Mouse (Mus musculus): ENCODE data around the gene Gm19345. TPM values are rescaled to one million over a fixed set of nuclear protein-coding genes. Genes with fewer than 3 reads are reported as not detected.

Gene Gm19345
- polyA plus RNA-seq, 1 experiment: not detected

GRCm38 (mm10) chr7:19867751-19868399 is 16.1 kb downstream of the Gm19345 start:
- no peaks in the 10 kb centered on the region for H3K27me3 ChIP-seq (ENCODE audit: control insufficient read depth, insufficient read depth, insufficient read length)
- H3K36me3 ChIP-seq (ENCODE audit: control insufficient read depth, insufficient read depth): no peaks in the 10 kb centered on the region
- H3K79me3 ChIP-seq (ENCODE audit: low read depth): no peaks in the 10 kb centered on the region
- H3ac ChIP-seq (ENCODE audit: control insufficient read depth, insufficient read length, low read depth): no peak overlapping the region
- no peak overlapping the region for H3K4me3 ChIP-seq (ENCODE audit: insufficient read depth, poor library complexity, severe bottlenecking)
- no peaks in the 10 kb centered on the region for H3K79me2 ChIP-seq (ENCODE audit: control insufficient read depth, insufficient read depth)
- TF ChIP-seq MYOD1 (IDR thresholded peaks at IDR 0.05; ENCODE audit: control insufficient read depth, insufficient read length, low read depth): no peak
- no peak for TF ChIP-seq CEBPB (IDR thresholded peaks at IDR 0.05; ENCODE audit: low read depth)
- no peak for TF ChIP-seq MYOG (IDR thresholded peaks at IDR 0.05; ENCODE audit: control insufficient read depth, extremely low read depth, insufficient read length)
- TF ChIP-seq USF1 (IDR thresholded peaks at IDR 0.05; ENCODE audit: low read depth): no peak
- no peak for TF ChIP-seq MAX (IDR thresholded peaks at IDR 0.05)
- TF ChIP-seq CTCF (IDR thresholded peaks at IDR 0.05; ENCODE audit: control insufficient read depth, insufficient read depth, insufficient read length): no peak
- TF ChIP-seq FOSL1 (IDR thresholded peaks at IDR 0.05; ENCODE audit: insufficient read depth, low read length, poor library complexity, severe bottlenecking): no peak

- H3K27me3 ChIP-seq (ENCODE audit: control insufficient read depth, insufficient read depth, insufficient read length): no peaks in the 10 kb centered on the region
- no peaks in the 10 kb centered on the region for H3K79me3 ChIP-seq (ENCODE audit: low read depth)
- H3ac ChIP-seq (ENCODE audit: control insufficient read depth, insufficient read length, low read depth): no peak overlapping the region
- H3K4me3 ChIP-seq (ENCODE audit: insufficient read depth, poor library complexity, severe bottlenecking): no peak overlapping the region
- TF ChIP-seq CEBPB (IDR thresholded peaks at IDR 0.05; ENCODE audit: low read depth) (no peak), MYOD1 (IDR thresholded peaks at IDR 0.05; ENCODE audit: control insufficient read depth, insufficient read length, low read depth) (no peak), USF1 (IDR thresholded peaks at IDR 0.05; ENCODE audit: low read depth) (no peak)
- H3K36me3 ChIP-seq (ENCODE audit: control insufficient read depth, insufficient read depth): no peaks in the 10 kb centered on the region
- H3K79me2 ChIP-seq (ENCODE audit: control insufficient read depth, insufficient read depth): no peaks in the 10 kb centered on the region
Observed at GRCm38 (mm10) chr7:19871137-19871621, 19.4 kb downstream of the Gm19345 start.

- H3K4me3 ChIP-seq (ENCODE audit: insufficient read depth, poor library complexity, severe bottlenecking): no peak overlapping the region
- no peaks in the 10 kb centered on the region for H3K79me3 ChIP-seq (ENCODE audit: low read depth)
- TF ChIP-seq CTCF (IDR thresholded peaks at IDR 0.05; ENCODE audit: control insufficient read depth, insufficient read depth, insufficient read length) (peak; percentile 50), MAX (IDR thresholded peaks at IDR 0.05) (no peak), MYOG (IDR thresholded peaks at IDR 0.05; ENCODE audit: control insufficient read depth, extremely low read depth, insufficient read length) (no peak)
- no peaks in the 10 kb centered on the region for H3K36me3 ChIP-seq (ENCODE audit: control insufficient read depth, insufficient read depth)
- H3K27me3 ChIP-seq (ENCODE audit: control insufficient read depth, insufficient read depth, insufficient read length): no peaks in the 10 kb centered on the region
- H3K79me2 ChIP-seq (ENCODE audit: control insufficient read depth, insufficient read depth): no peaks in the 10 kb centered on the region
- no peak overlapping the region for H3ac ChIP-seq (ENCODE audit: control insufficient read depth, insufficient read length, low read depth)
Observed at GRCm38 (mm10) chr7:19871943-19872601, 20.3 kb downstream of the Gm19345 start.

GRCm38 (mm10) chr7:19875948-19876682 is 24.3 kb downstream of the Gm19345 start:
- H3K27me3 ChIP-seq (ENCODE audit: control insufficient read depth, insufficient read depth, insufficient read length): no peaks in the 10 kb centered on the region
- H3K79me2 ChIP-seq (ENCODE audit: control insufficient read depth, insufficient read depth): no peaks in the 10 kb centered on the region
- no peaks in the 10 kb centered on the region for H3K36me3 ChIP-seq (ENCODE audit: control insufficient read depth, insufficient read depth)
- TF ChIP-seq CTCF (IDR thresholded peaks at IDR 0.05; ENCODE audit: control insufficient read depth, insufficient read depth, insufficient read length): no peak
- no peak for TF ChIP-seq MYOD1 (IDR thresholded peaks at IDR 0.05; ENCODE audit: control insufficient read depth, insufficient read length, low read depth)
- no peak for TF ChIP-seq MAX (IDR thresholded peaks at IDR 0.05)
- TF ChIP-seq FOSL1 (IDR thresholded peaks at IDR 0.05; ENCODE audit: insufficient read depth, low read length, poor library complexity, severe bottlenecking): no peak
- peak; percentile 1 for TF ChIP-seq USF1 (IDR thresholded peaks at IDR 0.05; ENCODE audit: low read depth)
- H3ac ChIP-seq (ENCODE audit: control insufficient read depth, insufficient read length, low read depth): no peak overlapping the region
- no peak overlapping the region for H3K4me3 ChIP-seq (ENCODE audit: insufficient read depth, poor library complexity, severe bottlenecking)
- H3K79me3 ChIP-seq (ENCODE audit: low read depth): no peaks in the 10 kb centered on the region

- H3K4me3 ChIP-seq (ENCODE audit: insufficient read depth, poor library complexity, severe bottlenecking): no peak overlapping the region
- no peaks in the 10 kb centered on the region for H3K27me3 ChIP-seq (ENCODE audit: control insufficient read depth, insufficient read depth, insufficient read length)
- H3K79me2 ChIP-seq (ENCODE audit: control insufficient read depth, insufficient read depth): no peaks in the 10 kb centered on the region
- no peak for TF ChIP-seq CEBPB (IDR thresholded peaks at IDR 0.05; ENCODE audit: low read depth)
- TF ChIP-seq USF1 (IDR thresholded peaks at IDR 0.05; ENCODE audit: low read depth): peak; percentile 33
- TF ChIP-seq CTCF (IDR thresholded peaks at IDR 0.05; ENCODE audit: control insufficient read depth, insufficient read depth, insufficient read length): no peak
- H3K36me3 ChIP-seq (ENCODE audit: control insufficient read depth, insufficient read depth): no peaks in the 10 kb centered on the region
- no peaks in the 10 kb centered on the region for H3K79me3 ChIP-seq (ENCODE audit: low read depth)
- no peak overlapping the region for H3ac ChIP-seq (ENCODE audit: control insufficient read depth, insufficient read length, low read depth)
Observed at GRCm38 (mm10) chr7:19876781-19877425, 25.1 kb downstream of the Gm19345 start.
